Mouse (Mus musculus): ENCODE results near the gene Prpf3. TPM values are rescaled to one million over a fixed set of nuclear protein-coding genes. Genes with fewer than 3 reads are reported as not detected.
A peak's percentile ranks its signal among the peaks of the same experiment; 100 is the strongest.

The Prpf3 gene
- polyA plus RNA-seq, 1 experiment from 2014 or later: 65.3 TPM

DNA sequence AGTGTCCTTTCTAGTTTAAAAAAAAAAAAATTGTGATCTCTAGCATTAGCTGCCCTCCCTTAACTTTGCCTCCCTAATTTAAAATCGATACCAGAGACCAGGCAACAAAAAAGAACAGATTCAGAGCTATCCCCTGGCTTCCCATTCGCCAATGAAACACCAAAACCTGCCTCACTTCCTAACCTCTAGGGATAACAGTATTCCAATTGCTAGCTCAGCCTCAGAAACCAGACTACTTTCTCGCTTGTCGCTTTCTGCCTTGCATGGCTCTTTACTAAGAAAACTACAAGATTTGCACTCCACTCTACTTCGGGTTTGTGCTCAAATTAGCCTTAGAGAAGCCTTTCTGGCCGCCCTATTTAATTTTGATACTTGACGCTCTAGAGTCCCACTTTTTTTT lies 430 bp upstream of the Prpf3 start:
- 28% methylated on average over 7 of the region's 7 CpGs for WGBS
- Histone ChIP-seq H3K4me1 (ENCODE audit: control insufficient read depth, insufficient read depth, low read length) (peaks cover 6% of the 10 kb centered on the region; the same call in 1 of the 2 replicates), H3K4me3 (ENCODE audit: low read depth, low read length) (peak overlapping the region; percentile 90), H3K4me2 (peak overlapping the region; percentile 70), H3K9me3 (ENCODE audit: control insufficient read depth, low read length) (no peaks in the 10 kb centered on the region), H3K27ac (ENCODE audit: low read depth, low read length) (peak overlapping the region; percentile 61; the same call in 1 of the 2 replicates), H3K27me3 (ENCODE audit: control insufficient read depth, insufficient read depth, low read length) (no peaks in the 10 kb centered on the region), H3K9ac (ENCODE audit: low read length) (peak overlapping the region; percentile 89), H3K36me3 (ENCODE audit: control insufficient read depth, insufficient read depth, low read length) (peaks cover 10% of the 10 kb centered on the region)
- DNase-seq (ENCODE audit: low spot score, missing footprints) (peak; percentile 91), ATAC-seq (ENCODE audit: low FRiP score) (peak; percentile 33; the same call in 1 of the 2 replicates)

DNA sequence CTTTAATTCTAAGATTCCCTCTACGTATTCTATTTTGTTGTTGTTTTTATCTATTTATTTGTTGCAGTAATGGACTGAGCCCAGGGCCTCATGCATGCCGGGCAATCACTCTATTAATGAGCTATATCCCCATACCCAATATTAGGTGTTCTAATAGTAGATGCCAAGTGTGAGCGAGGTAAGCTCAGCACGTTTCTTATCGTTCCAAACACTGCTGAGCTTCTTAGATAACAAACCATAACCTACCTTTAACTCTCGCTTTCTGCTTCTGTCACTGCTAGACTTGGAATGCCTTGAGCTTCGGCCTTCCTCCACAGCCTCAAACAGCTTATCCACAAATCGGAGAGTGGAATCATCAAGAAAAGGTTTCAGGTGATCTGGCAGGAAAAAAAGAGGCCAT lies 4.4 kb downstream of the Prpf3 start:
- Histone ChIP-seq H3K36me3 (ENCODE audit: control insufficient read depth, insufficient read depth, low read length) (peaks cover 29% of the 10 kb centered on the region), H3K4me1 (ENCODE audit: control insufficient read depth, insufficient read depth, low read length) (peaks cover 6% of the 10 kb centered on the region; the same call in 1 of the 2 replicates), H3K27ac (ENCODE audit: low read depth, low read length) (no peak overlapping the region), H3K4me3 (ENCODE audit: low read depth, low read length) (no peak overlapping the region), H3K9me3 (ENCODE audit: control insufficient read depth, low read length) (no peaks in the 10 kb centered on the region), H3K27me3 (ENCODE audit: control insufficient read depth, insufficient read depth, low read length) (no peaks in the 10 kb centered on the region), H3K9ac (ENCODE audit: low read length) (no peak overlapping the region), H3K4me2 (no peak overlapping the region)
- DNase-seq (ENCODE audit: low spot score, missing footprints) (no peak), ATAC-seq (ENCODE audit: low FRiP score) (no peak)
- WGBS: 97% methylated on average over 8 of the region's 8 CpGs

GRCm38 (mm10) chr3:95850611-95851010 lies 5.1 kb downstream of the Prpf3 start:
- H3K4me3 ChIP-seq (ENCODE audit: low read depth, low read length): no peak overlapping the region
- H3K9ac ChIP-seq (ENCODE audit: low read length): no peak overlapping the region
- ATAC-seq (ENCODE audit: low FRiP score) (no peak), DNase-seq (ENCODE audit: low spot score, missing footprints) (no peak)
- H3K36me3 ChIP-seq (ENCODE audit: control insufficient read depth, insufficient read depth, low read length): peaks cover 34% of the 10 kb centered on the region
- WGBS: 86% methylated on average over 4 of the region's 4 CpGs
- H3K4me1 ChIP-seq (ENCODE audit: control insufficient read depth, insufficient read depth, low read length): peaks cover 6% of the 10 kb centered on the region; the same call in 1 of the 2 replicates
- H3K27me3 ChIP-seq (ENCODE audit: control insufficient read depth, insufficient read depth, low read length): no peaks in the 10 kb centered on the region
- H3K4me2 ChIP-seq: no peak overlapping the region
- no peaks in the 10 kb centered on the region for H3K9me3 ChIP-seq (ENCODE audit: control insufficient read depth, low read length)
- H3K27ac ChIP-seq (ENCODE audit: low read depth, low read length): no peak overlapping the region

GRCm38 (mm10) chr3:95842503-95843214 lies 13.0 kb downstream of the Prpf3 start:
- no peak overlapping the region for H3K9ac ChIP-seq (ENCODE audit: low read length)
- no peak overlapping the region for H3K4me2 ChIP-seq
- no peak overlapping the region for H3K27ac ChIP-seq (ENCODE audit: low read depth, low read length)
- H3K9me3 ChIP-seq (ENCODE audit: control insufficient read depth, low read length): no peaks in the 10 kb centered on the region
- H3K4me3 ChIP-seq (ENCODE audit: low read depth, low read length): no peak overlapping the region
- DNase-seq (ENCODE audit: low spot score, missing footprints): no peak
- H3K27me3 ChIP-seq (ENCODE audit: control insufficient read depth, insufficient read depth, low read length): no peaks in the 10 kb centered on the region
- 93% methylated on average over 3 of the region's 3 CpGs for WGBS
- ATAC-seq (ENCODE audit: low FRiP score): no peak
- peaks cover 30% of the 10 kb centered on the region for H3K36me3 ChIP-seq (ENCODE audit: control insufficient read depth, insufficient read depth, low read length)
- H3K4me1 ChIP-seq (ENCODE audit: control insufficient read depth, insufficient read depth, low read length): no peaks in the 10 kb centered on the region

DNA sequence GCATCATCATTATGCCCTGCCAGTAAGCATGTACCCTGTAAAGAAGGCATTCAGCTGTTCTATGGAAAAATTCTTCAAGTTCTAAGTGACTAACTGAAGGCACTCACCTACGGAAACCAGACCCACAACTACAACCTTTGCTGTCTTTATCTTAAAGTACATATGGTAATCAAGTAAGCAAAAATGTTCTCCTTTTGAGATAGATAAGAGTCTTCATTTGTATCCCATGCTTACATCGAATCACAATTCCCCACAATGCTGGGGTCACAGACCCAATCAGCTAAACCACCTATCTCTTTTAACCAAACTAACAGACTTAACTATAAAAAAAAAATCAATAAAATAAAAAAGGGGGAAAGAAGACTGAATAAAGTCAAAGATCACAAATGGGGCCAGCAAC lies 16.4 kb downstream of the Prpf3 start:
- ATAC-seq (ENCODE audit: low FRiP score) (no peak), DNase-seq (ENCODE audit: low spot score, missing footprints) (no peak)
- H3K27ac ChIP-seq (ENCODE audit: low read depth, low read length): no peak overlapping the region
- no peak overlapping the region for H3K9ac ChIP-seq (ENCODE audit: low read length)
- H3K27me3 ChIP-seq (ENCODE audit: control insufficient read depth, insufficient read depth, low read length): no peaks in the 10 kb centered on the region
- no peak overlapping the region for H3K4me3 ChIP-seq (ENCODE audit: low read depth, low read length)
- WGBS: 96% methylated on average over 2 of the region's 2 CpGs
- H3K4me2 ChIP-seq: no peak overlapping the region
- H3K9me3 ChIP-seq (ENCODE audit: control insufficient read depth, low read length): no peaks in the 10 kb centered on the region
- no peaks in the 10 kb centered on the region for H3K4me1 ChIP-seq (ENCODE audit: control insufficient read depth, insufficient read depth, low read length)
- H3K36me3 ChIP-seq (ENCODE audit: control insufficient read depth, insufficient read depth, low read length): peaks cover 23% of the 10 kb centered on the region

DNA sequence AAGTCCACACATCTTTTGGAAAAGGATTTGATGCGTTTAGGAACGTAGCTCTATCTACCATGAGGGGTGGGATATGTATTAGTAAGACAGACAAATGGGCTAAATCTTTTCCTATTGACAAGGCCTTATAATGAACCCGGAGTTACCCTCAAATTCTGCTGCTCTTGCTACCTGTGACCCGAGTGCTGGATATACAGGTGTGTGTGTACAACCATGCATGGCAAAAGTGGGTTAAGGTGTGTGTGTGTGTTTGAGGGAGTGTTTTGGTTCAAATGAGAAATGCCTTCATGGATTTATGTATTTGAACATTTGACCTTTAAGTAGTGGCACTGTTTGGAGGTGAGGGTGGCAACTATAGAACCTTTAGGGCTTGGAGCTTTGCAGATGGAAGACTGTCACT lies 26.6 kb downstream of the Prpf3 start:
- Histone ChIP-seq H3K27ac (ENCODE audit: low read depth, low read length) (no peak overlapping the region), H3K27me3 (ENCODE audit: control insufficient read depth, insufficient read depth, low read length) (no peaks in the 10 kb centered on the region), H3K4me2 (no peak overlapping the region), H3K9me3 (ENCODE audit: control insufficient read depth, low read length) (no peaks in the 10 kb centered on the region), H3K4me3 (ENCODE audit: low read depth, low read length) (no peak overlapping the region), H3K36me3 (ENCODE audit: control insufficient read depth, insufficient read depth, low read length) (peaks cover 32% of the 10 kb centered on the region), H3K9ac (ENCODE audit: low read length) (no peak overlapping the region), H3K4me1 (ENCODE audit: control insufficient read depth, insufficient read depth, low read length) (no peaks in the 10 kb centered on the region)
- ATAC-seq (ENCODE audit: low FRiP score) (no peak), DNase-seq (ENCODE audit: low spot score, missing footprints) (no peak)
- WGBS: 94% methylated on average over 4 of the region's 4 CpGs

GRCm38 (mm10) chr3:95826275-95826674 lies 29.4 kb downstream of the Prpf3 start:
- Histone ChIP-seq H3K9me3 (ENCODE audit: control insufficient read depth, low read length) (no peaks in the 10 kb centered on the region), H3K4me1 (ENCODE audit: control insufficient read depth, insufficient read depth, low read length) (no peaks in the 10 kb centered on the region), H3K36me3 (ENCODE audit: control insufficient read depth, insufficient read depth, low read length) (peaks cover 11% of the 10 kb centered on the region; the same call in 1 of the 2 replicates), H3K27me3 (ENCODE audit: control insufficient read depth, insufficient read depth, low read length) (no peaks in the 10 kb centered on the region), H3K27ac (ENCODE audit: low read depth, low read length) (no peak overlapping the region), H3K4me2 (no peak overlapping the region), H3K4me3 (ENCODE audit: low read depth, low read length) (no peak overlapping the region), H3K9ac (ENCODE audit: low read length) (no peak overlapping the region)
- DNase-seq (ENCODE audit: low spot score, missing footprints) (no peak), ATAC-seq (ENCODE audit: low FRiP score) (no peak)
- WGBS: 73% methylated on average over 2 of the region's 2 CpGs

DNA sequence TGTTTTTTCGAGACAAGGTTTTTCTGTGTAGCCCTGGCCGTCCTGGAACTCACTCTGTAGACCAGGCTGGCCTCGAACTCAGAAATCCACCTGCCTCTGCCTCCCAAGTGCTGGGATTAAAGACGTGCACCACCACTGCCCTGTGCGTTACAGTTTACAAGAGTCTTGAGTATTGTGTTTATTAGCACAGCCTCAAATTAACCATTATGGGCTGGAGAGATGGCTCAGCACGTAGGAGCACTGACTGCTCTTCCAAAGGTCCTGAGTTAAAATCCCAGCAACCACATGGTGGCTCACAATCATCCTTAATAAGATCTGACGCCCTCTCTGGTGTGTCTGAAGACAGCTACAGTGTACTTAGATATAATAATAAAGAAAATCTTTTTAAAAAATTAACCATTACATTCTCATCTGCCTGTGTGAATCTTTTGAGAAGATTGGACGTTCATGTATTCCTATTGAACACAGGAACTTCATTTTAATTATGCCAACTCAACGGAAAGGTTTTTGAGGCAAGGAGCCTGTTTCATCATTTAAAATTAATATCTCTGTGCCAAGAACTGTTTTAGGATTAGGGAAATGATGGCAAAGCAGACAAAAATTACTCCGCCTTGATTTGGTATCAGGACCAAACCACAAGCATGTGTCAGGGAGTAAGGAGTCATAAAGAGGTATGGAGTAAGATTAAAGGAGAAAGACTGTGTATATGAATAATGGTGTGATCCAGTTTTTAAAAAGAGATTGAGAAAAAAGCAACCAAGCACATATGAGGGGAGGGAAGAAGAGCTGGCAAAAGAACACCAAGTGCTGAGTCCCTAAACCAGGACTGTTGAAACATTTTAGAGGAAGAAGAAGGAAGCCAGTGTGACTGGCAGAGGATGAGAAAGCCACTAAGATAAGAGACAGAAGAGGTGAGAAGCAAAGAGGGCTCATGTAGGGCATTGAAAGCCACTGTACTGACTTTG lies 35.4 kb downstream of the Prpf3 start:
- Histone ChIP-seq H3K36me3 (ENCODE audit: control insufficient read depth, insufficient read depth, low read length) (no peaks in the 10 kb centered on the region), H3K4me2 (peak overlapping the region; percentile 51), H3K9ac (ENCODE audit: low read length) (peak overlapping the region; percentile 98), H3K27ac (ENCODE audit: low read depth, low read length) (peak overlapping the region; percentile 93), H3K27me3 (ENCODE audit: control insufficient read depth, insufficient read depth, low read length) (no peaks in the 10 kb centered on the region), H3K4me3 (ENCODE audit: low read depth, low read length) (peak overlapping the region; percentile 84), H3K4me1 (ENCODE audit: control insufficient read depth, insufficient read depth, low read length) (peaks cover 7% of the 10 kb centered on the region), H3K9me3 (ENCODE audit: control insufficient read depth, low read length) (no peaks in the 10 kb centered on the region)
- no peak for DNase-seq (ENCODE audit: low spot score, missing footprints)
- peak; percentile 1; the same call in 1 of the 2 replicates for ATAC-seq (ENCODE audit: low FRiP score)
- 49% methylated on average over 10 of the region's 10 CpGs for WGBS
